ENCODE assay signal across 10 mouse cellular contexts in genomic region chr8:47750096-47750495, GRCm38 (mm10). TPM values are rescaled to one million over a fixed set of nuclear protein-coding genes. Genes with fewer than 3 reads are reported as not detected.
DNase-seq lines count a peak whose midpoint lies in the region; ATAC-seq and TF ChIP-seq lines count a peak whose summit lies in the region.
"Had no signal": no experiment of that assay in that cellular context is flagged by ENCODE, and none has a peak within 500 bp of the region (broad histone marks: within the 10 kb centered on the region; RNA-seq: fewer than 3 reads in every experiment).

No protein-coding gene starts in this region.

- H3K27ac ChIP-seq in heart, embryonic 15.5 days: no peak overlapping the region
- no peak overlapping the region for H3K27ac ChIP-seq in MEL (ENCODE audit: control insufficient read depth, low read depth, low read length)
- H3K27ac ChIP-seq in liver, embryonic 12.5 days: no peak overlapping the region
- H3K27ac ChIP-seq: neural tube, embryonic 13.5 days had no signal

- 36% methylated on average over 14 of the region's 14 CpGs for WGBS in heart, embryonic 15.5 days
- WGBS in liver, embryonic 12.5 days (ENCODE audit: insufficient replicate concordance): 34% methylated on average over 14 of the region's 14 CpGs

- no peak for ATAC-seq in heart, embryonic 15.5 days (replicated peaks; ENCODE audit: insufficient number of reproducible peaks, insufficient read depth, low FRiP score, low read depth)
- no peak for ATAC-seq in liver, embryonic 12.5 days

- no peaks in the 10 kb centered on the region for H3K27me3 ChIP-seq in heart, embryonic 15.5 days
- H3K27me3 ChIP-seq in MEL (ENCODE audit: control insufficient read depth in 1 of 2, insufficient read depth in 2 of 2, low read length in 2 of 2): no peaks in the 10 kb centered on the region; a peak in 1 of 4 replicates
- H3K27me3 ChIP-seq in liver, embryonic 12.5 days (replicated peaks): no peaks in the 10 kb centered on the region
- H3K27me3 ChIP-seq: neural tube, embryonic 13.5 days had no signal

- intact Hi-C loops in heart, postnatal 14 days (cut with DNase I): no loop called here

- TF ChIP-seq CTCF in MEL (IDR thresholded peaks at IDR 0.05 in 2 of 3, conservative IDR thresholded peaks at IDR 0.05 in 1 of 3; ENCODE audit: control insufficient read depth in 1 of 3, insufficient read depth in 1 of 3, low read depth in 2 of 3, low read length in 3 of 3, poor library complexity in 1 of 3, severe bottlenecking in 1 of 3): peak; percentile 57 to 66 (median 58)

- no peaks in the 10 kb centered on the region for H3K9me3 ChIP-seq in heart, embryonic 15.5 days (replicated peaks)
- no peaks in the 10 kb centered on the region for H3K9me3 ChIP-seq in MEL (replicated peaks; ENCODE audit: insufficient read depth, low read length)
- no peaks in the 10 kb centered on the region for H3K9me3 ChIP-seq in liver, embryonic 12.5 days (replicated peaks)
- H3K9me3 ChIP-seq: neural tube, embryonic 13.5 days had no signal

- H3K9ac ChIP-seq in heart, embryonic 15.5 days: no peak overlapping the region
- peak overlapping the region; percentile 49 for H3K9ac ChIP-seq in MEL (ENCODE audit: control insufficient read depth, low read depth, low read length, poor library complexity, severe bottlenecking)
- H3K9ac ChIP-seq in liver, embryonic 12.5 days: no peak overlapping the region
- H3K9ac ChIP-seq: neural tube, embryonic 13.5 days had no signal

- TF ChIP-seq POLR2A in MEL (IDR thresholded peaks at IDR 0.05; ENCODE audit: control insufficient read depth in 1 of 2, insufficient read depth in 1 of 2, low read depth in 1 of 2, low read length in 2 of 2, poor library complexity in 1 of 2): no peak

- H3K79me2 ChIP-seq in MEL (ENCODE audit: control insufficient read depth, insufficient read depth, low read length, poor library complexity): no peaks in the 10 kb centered on the region

- peak overlapping the region; percentile 19; the same call in 1 of the 2 replicates for H3K4me3 ChIP-seq in heart, embryonic 15.5 days
- peak overlapping the region; percentile 60 to 73 for H3K4me3 ChIP-seq in MEL (ENCODE audit: control insufficient read depth in 1 of 2, insufficient read depth in 1 of 2, low read depth in 2 of 2, low read length in 2 of 2)
- H3K4me3 ChIP-seq in liver, embryonic 12.5 days: peak overlapping the region; percentile 16; the same call in 1 of the 2 replicates
- H3K4me3 ChIP-seq: neural tube, embryonic 13.5 days had no signal

- no peak for DNase-seq in heart, postnatal 14 days
- DNase-seq in 416B (ENCODE audit: low read depth): peak; percentile 66
- peak; percentile 85 for DNase-seq in MEL (ENCODE audit: low read depth, low spot score)
- DNase-seq in thymus, postnatal 0 days (ENCODE audit: low spot score): no peak
- DNase-seq in urinary bladder, postnatal 10 days (ENCODE audit: low spot score): no peak
- DNase-seq: adrenal gland, postnatal 36 days; kidney, postnatal 25 days had no signal

- TF ChIP-seq EP300 in MEL (IDR thresholded peaks at IDR 0.05; ENCODE audit: low read depth in 1 of 2, low read length in 2 of 2): 0 out of 4 replicates have a peak, but pooled peaks of 1 of the 2 experiments have one; percentile 13

- H3K4me2 ChIP-seq in heart, embryonic 15.5 days: peak overlapping the region; percentile 29
- H3K4me2 ChIP-seq in liver, embryonic 12.5 days: peak overlapping the region; percentile 51
- H3K4me2 ChIP-seq: neural tube, embryonic 13.5 days had no signal

- peak; percentile 12; the same call in 1 of the 2 replicates for TF ChIP-seq RAD21 in MEL (IDR thresholded peaks at IDR 0.05; ENCODE audit: low read depth, low read length)

- no peaks in the 10 kb centered on the region for H3K4me1 ChIP-seq in heart, embryonic 15.5 days (replicated peaks)
- H3K4me1 ChIP-seq in MEL (ENCODE audit: control insufficient read depth in 1 of 2, insufficient read depth in 2 of 2, low read length in 2 of 2): no peaks in the 10 kb centered on the region
- H3K4me1 ChIP-seq in liver, embryonic 12.5 days: no peaks in the 10 kb centered on the region
- H3K4me1 ChIP-seq: neural tube, embryonic 13.5 days had no signal

- H3K36me3 ChIP-seq in heart, embryonic 15.5 days: no peaks in the 10 kb centered on the region
- H3K36me3 ChIP-seq in MEL (ENCODE audit: control insufficient read depth in 1 of 2, insufficient read depth in 2 of 2, low read length in 2 of 2): peaks cover 0 to 5% of the 10 kb centered on the region in 2 experiments; a peak in 1 of 4 replicates
- H3K36me3 ChIP-seq in liver, embryonic 12.5 days: no peaks in the 10 kb centered on the region
- H3K36me3 ChIP-seq: neural tube, embryonic 13.5 days had no signal

TF ChIP-seq in MEL, 35 proteins besides CTCF, POLR2A, EP300 and RAD21:
- peak; percentile 84 for TF ChIP-seq ELF1 (IDR thresholded peaks at IDR 0.05; ENCODE audit: low read depth, low read length)
- no peak for TF ChIP-seq NELFE (IDR thresholded peaks at IDR 0.05; ENCODE audit: low read depth, low read length)
- TF ChIP-seq MYC (IDR thresholded peaks at IDR 0.05; ENCODE audit: low read depth, low read length): peak; percentile 86
- TF ChIP-seq HCFC1 (IDR thresholded peaks at IDR 0.05; ENCODE audit: low read depth, low read length): peak; percentile 59
- no peak for TF ChIP-seq POLR2AphosphoS2 (IDR thresholded peaks at IDR 0.05; ENCODE audit: low read length)
- no peak for TF ChIP-seq MAFK (IDR thresholded peaks at IDR 0.05; ENCODE audit: borderline replicate concordance, low read depth, low read length)
- TF ChIP-seq POLR2AphosphoS5 (IDR thresholded peaks at IDR 0.05; ENCODE audit: borderline replicate concordance, low read depth, low read length): no peak
- TF ChIP-seq RCOR1 (IDR thresholded peaks at IDR 0.05; ENCODE audit: low read depth, low read length): no peak
- 0 out of 2 replicates have a peak, but pooled peaks have one; percentile 38 for TF ChIP-seq MAZ (IDR thresholded peaks at IDR 0.05; ENCODE audit: low read depth, low read length)
- no peak for TF ChIP-seq USF2 (IDR thresholded peaks at IDR 0.05; ENCODE audit: borderline replicate concordance in 1 of 2, insufficient read depth in 1 of 2, low read depth in 1 of 2, low read length in 2 of 2)
- no peak for TF ChIP-seq KAT2A (conservative IDR thresholded peaks at IDR 0.05; ENCODE audit: low read depth, low read length)
- no peak for TF ChIP-seq UBTF (IDR thresholded peaks at IDR 0.05; ENCODE audit: borderline replicate concordance, insufficient read depth, low read depth, low read length)
- no peak for TF ChIP-seq JUND (IDR thresholded peaks at IDR 0.05; ENCODE audit: low read depth, low read length)
- no peak for TF ChIP-seq CHD1 (IDR thresholded peaks at IDR 0.05; ENCODE audit: low read depth, low read length)
- no peak for TF ChIP-seq ZMIZ1 (IDR thresholded peaks at IDR 0.05; ENCODE audit: low read depth, low read length)
- no peak for TF ChIP-seq MYB (IDR thresholded peaks at IDR 0.05; ENCODE audit: low read depth, low read length)
- TF ChIP-seq TBP (IDR thresholded peaks at IDR 0.05; ENCODE audit: low read depth, low read length): no peak
- no peak for TF ChIP-seq MEF2A (IDR thresholded peaks at IDR 0.05; ENCODE audit: extremely low read depth, insufficient replicate concordance, low read depth, low read length, poor library complexity, severe bottlenecking)
- TF ChIP-seq ETS1 (IDR thresholded peaks at IDR 0.05; ENCODE audit: low read depth, low read length): no peak
- no peak for TF ChIP-seq GABPA (IDR thresholded peaks at IDR 0.05; ENCODE audit: low read depth, low read length)
- no peak for TF ChIP-seq CHD2 (IDR thresholded peaks at IDR 0.05; ENCODE audit: low read length)
- TF ChIP-seq TAL1 (IDR thresholded peaks at IDR 0.05; ENCODE audit: low read length): no peak
- TF ChIP-seq USF1 (IDR thresholded peaks at IDR 0.05; ENCODE audit: low read depth, low read length): peak; percentile 70; the same call in 1 of the 2 replicates
- peak; percentile 42 for TF ChIP-seq SMC3 (IDR thresholded peaks at IDR 0.05; ENCODE audit: low read depth, low read length)
- peak; percentile 97 for TF ChIP-seq MXI1 (IDR thresholded peaks at IDR 0.05; ENCODE audit: low read depth, low read length)
- TF ChIP-seq SIN3A (IDR thresholded peaks at IDR 0.05; ENCODE audit: low read length): peak; percentile 86
- no peak for TF ChIP-seq TCF12 (IDR thresholded peaks at IDR 0.05; ENCODE audit: low read depth, low read length)
- TF ChIP-seq MAX (IDR thresholded peaks at IDR 0.05; ENCODE audit: low read length): peak; percentile 90
- no peak for TF ChIP-seq BHLHE40 (IDR thresholded peaks at IDR 0.05; ENCODE audit: borderline replicate concordance, low read depth, low read length)
- no peak for TF ChIP-seq ZKSCAN1 (IDR thresholded peaks at IDR 0.05; ENCODE audit: low read depth, low read length)
- TF ChIP-seq NRF1 (IDR thresholded peaks at IDR 0.05; ENCODE audit: insufficient read depth, low read depth, low read length, poor library complexity, severe bottlenecking): no peak
- TF ChIP-seq ZNF384 (IDR thresholded peaks at IDR 0.05; ENCODE audit: low read depth, low read length): no peak
TF ChIP-seq in MEL: peak in this region for 9.

RNA-seq across cellular contexts. Expression of gene Cdkn2aip, which starts 36.4 kb away (rescaled TPM):
- polyA plus RNA-seq in heart, embryonic 15.5 days (2015; fragmentation: Nextera tagmentation; extraction: Ambion mirVana): 14.1 and 15.9 TPM in 2 replicates
- total RNA-seq in heart, postnatal 14 days (2021): 10 to 100 TPM; 11.0 to 11.6 TPM
- total RNA-seq in MEL (2012; rRNA removed): 12.4 and 14.1 TPM in 2 replicates
- polyA plus RNA-seq in MEL (2012; ENCODE audit: insufficient read depth in 1 of 2, insufficient read length in 2 of 2, low read depth in 1 of 2, low replicate concordance in 2 of 2, missing spikeins in 1 of 2): 100 to 1,000 TPM in 1 of 2 experiments, 10 to 100 TPM in 1; 13.5 to 101 TPM
- polyA plus RNA-seq in liver, embryonic 12.5 days (2016; fragmentation: Nextera tagmentation; extraction: Ambion mirVana): 17.1 and 18.4 TPM in 2 replicates
- 36.1 and 36.5 TPM in 2 replicates for polyA plus RNA-seq in thymus, postnatal 0 days (2015; fragmentation: Nextera tagmentation; extraction: Ambion mirVana)

Comparison
In these comparisons a context has a peak if more than half of its experiments do, and no peak if none do; other contexts are left out.
1. H3K4me3 ChIP-seq: peak in every context shown above with its lines; median percentile 66 in MEL; 19 in heart, embryonic 15.5 days; 16 in liver, embryonic 12.5 days.
2. DNase-seq: peak in 416B (single experiment) and MEL (single experiment); none in heart, postnatal 14 days (0 of 2), thymus, postnatal 0 days (single experiment) and urinary bladder, postnatal 10 days (single experiment).